Mouse (Mus musculus): ENCODE data around the gene Naalad2.
A peak's percentile ranks its signal among the peaks of the same experiment; 100 is the strongest.
"Not testable (repeated sequence)": the region's sequence is repeated elsewhere in the genome, so short reads cannot be mapped to it uniquely, and the experiment has no call there.

The Naalad2 gene

DNA sequence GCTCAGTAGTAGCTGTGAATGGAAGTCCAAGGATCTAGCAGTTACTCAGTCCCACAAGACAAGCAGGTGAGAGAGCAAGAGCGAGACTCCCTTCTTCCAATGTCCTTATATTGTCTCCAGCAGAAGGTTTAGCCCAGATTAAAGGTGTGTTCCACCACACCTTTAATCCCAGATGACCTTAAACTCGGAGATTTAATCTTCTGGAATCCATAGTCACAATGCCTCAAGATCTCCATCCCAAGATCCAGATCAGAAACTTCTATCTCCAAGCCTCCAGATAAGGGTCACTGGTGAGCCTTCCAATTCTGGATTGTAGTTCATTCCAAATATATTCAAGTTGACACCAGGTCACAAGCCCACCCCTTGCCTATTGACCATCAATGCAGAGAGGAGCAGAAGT lies at the start of gene Naalad2:
Gene Naalad2, minus strand, starts transcription at position 101 of the 400 bp plus-strand sequence.
- DNase-seq: not testable (repeated sequence)

GRCm38 (mm10) chr9:18431687-18432086 lies 28.9 kb upstream of the Naalad2 start:
- no peak for DNase-seq

DNA sequence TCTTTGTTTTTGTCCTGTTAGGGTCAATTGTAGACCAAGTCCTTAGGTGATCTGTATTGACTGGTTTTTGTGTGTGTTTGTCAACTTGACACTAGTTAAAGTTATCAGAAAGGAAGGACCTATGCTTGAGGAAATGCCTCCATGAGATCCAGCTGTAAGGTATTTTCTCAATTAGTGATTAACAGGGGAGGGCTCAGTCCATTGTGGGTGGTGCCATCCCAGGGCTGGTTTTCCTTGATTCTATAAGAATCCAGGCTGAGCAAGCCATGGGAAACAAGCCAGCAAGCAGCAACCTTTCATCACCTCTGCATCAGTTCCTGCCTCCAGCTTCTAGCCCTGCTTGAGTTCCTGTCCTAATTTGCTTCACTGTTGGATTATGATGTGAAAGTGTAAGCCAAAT lies 27.6 kb upstream of the Naalad2 start, which contains the start of gene Mbd3l2:
Gene Mbd3l2, plus strand, starts transcription at position 301 of the 400 bp plus-strand sequence.
- DNase-seq: no peak

DNA sequence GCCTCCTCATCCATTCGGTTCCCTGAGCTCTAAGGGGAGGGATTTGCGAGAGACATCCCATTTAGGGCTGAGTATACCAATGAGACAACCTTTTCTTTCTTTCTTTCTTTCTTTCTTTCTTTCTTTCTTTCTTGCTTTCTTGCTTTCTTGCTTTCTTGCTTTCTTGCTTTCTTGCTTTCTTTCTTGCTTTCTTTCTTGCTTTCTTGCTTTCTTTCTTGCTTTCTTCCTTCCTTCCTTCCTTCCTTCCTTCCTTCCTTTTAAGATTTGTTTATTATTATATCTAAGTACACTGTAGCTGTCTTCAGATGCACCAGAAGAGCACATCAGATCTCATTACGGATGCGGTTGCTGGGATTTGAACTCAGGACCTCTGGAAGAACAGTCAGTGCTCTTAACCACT lies 9.6 kb upstream of the Naalad2 start:
- not testable (repeated sequence) for DNase-seq

DNA sequence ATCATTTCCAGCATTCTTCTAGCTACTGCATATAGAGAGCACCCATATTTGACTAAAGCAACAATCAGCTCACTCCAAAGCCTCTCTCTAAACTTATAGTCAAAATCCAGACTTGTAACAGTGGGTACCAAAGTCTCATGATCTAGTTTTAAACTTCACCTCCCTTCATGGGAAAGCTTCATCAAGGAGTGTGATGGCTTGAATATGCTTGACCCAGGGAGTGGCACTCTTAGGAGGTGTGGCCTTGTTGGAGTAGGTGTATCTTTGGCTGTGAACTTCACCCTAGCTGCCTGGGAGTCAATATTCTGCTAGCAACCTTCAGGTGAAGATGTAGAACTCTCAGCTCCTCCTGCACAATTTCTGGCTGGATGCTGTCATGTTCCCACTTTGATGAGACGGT lies 1.3 kb upstream of the Naalad2 start, which contains the start of gene Ubtfl1:
Gene Ubtfl1, plus strand, starts transcription at position 301 of the 400 bp plus-strand sequence.
- DNase-seq: no peak

DNA sequence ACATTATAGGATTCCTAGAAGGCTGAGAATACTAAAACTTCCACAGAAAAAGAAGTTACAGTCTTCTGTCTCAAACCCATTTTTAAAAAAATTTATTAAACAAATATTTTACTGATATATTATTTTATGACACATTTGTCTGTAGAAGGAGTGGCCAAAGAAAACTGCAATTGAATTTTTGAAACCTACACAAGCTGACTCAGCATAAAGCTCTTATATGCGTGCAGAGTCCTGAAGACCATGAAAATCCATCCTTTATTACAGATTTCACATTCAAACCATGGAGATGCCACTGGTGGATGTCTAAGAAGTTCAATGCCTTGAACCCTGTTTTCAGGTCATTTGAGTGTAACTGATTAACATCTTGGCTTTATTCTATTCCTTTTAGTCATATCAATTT lies 3.2 kb downstream of the Naalad2 start:
- no peak for DNase-seq

DNA sequence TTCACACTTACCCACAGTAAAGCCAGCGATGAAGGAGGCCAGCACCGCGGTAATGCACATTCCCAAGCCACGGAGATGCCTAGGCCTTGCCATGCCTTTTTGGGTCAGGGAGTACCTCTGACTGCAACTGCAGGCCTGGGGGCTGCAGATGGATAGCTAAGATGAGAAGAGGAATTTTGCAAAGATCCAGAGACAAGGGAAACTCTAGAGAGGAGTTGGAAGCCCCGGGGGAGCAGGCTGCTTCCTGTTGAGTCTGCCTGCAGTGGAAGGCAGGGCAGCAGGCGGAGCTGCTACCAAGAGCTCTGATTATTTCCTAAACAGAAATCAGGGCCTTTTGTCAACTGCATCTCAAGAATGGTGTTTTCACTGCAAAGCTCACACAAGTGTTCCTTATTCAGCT lies 17.0 kb downstream of the Naalad2 start:
- DNase-seq: no peak

GRCm38 (mm10) chr9:18373026-18373425 lies 29.8 kb downstream of the Naalad2 start:
- DNase-seq: not testable (repeated sequence)

DNA sequence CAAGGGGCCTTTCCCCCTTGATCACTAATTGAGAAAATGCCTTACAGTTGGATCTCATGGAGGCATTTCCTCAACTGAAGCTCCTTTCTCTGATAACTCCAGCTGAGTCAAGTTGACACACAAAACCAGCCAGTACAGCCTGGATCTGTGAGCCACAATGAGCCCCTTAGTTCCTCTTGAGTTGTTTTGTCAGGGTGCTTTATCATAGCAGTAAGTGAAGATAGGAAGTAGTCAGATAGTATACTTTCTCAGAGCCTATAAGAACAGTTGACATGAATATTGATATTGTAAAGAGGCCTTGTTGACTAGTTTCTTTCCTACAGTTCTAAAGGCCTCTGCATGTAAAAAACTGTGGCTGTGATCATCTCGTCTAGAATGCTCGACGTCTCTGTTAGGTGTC lies 82.8 kb downstream of the Naalad2 start:
- DNase-seq: no peak

DNA sequence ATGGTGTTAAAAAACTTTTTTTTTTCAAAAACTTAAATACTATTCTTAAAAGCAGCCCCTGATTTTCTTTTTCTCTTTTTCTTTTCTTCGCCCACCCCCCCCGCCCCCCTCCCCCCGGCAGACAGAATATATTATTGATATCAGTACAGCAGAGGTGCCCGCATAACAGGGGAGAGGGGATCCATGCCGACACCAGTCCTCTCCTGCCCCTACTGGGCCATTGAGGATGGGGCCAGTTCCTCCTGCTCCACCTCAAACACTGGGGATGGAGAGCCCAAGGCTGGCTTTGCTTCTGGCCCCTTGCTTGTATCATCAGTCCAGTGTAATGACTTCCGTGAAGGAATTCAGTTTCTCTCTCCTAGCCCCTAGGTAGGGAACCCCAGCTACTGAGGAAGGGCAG lies 104.5 kb downstream of the Naalad2 start:
- no peak for DNase-seq

- no peak for DNase-seq
Measured at GRCm38 (mm10) chr9:18293026-18293781, 109.6 kb downstream of the Naalad2 start.

- no peak for DNase-seq
Measured at GRCm38 (mm10) chr9:18292443-18292922, 110.3 kb downstream of the Naalad2 start.

- peak; percentile 93 for DNase-seq
Measured at GRCm38 (mm10) chr9:18291571-18292429, 111.0 kb downstream of the Naalad2 start, which contains the start of gene Chordc1. Chordc1 (plus strand) TSS chr9:18292125.

DNA sequence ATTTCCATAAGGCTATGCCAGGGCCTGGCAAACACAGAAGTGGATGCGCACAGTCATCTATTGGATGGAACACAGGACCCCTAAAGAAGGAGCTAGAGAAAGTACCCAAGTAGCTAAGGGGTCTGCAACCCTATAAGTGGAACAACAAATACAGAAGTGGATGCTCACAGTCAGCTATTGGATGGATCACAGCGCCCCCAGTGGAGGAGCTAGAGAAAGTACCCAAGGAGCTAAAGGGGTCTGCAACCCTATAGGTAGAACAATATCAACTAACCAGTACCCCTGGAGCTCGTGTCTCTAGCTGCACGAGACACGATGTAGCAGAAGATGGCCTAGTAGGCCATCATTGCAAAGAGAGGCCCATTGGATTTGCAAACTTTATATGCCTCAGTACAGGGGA lies 124.1 kb downstream of the Naalad2 start:
- not testable (repeated sequence) for DNase-seq

DNA sequence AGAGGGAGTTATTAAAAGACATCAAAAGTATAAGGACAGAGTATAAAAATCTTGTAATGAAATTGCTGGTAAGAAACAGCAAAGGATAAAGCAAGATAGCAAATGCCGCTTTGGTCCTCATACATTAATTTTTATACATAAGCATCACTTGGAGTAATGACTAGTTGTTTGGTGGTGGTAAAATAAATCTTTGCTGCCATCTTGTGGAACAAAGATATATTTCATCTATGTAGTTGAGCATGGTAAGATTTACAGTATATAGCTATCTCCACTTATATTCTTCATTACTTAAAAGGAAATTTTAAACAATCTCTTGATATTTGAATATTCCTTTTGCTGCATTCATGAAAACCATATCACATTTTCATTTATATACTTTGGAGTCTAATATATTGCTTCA lies 125.3 kb downstream of the Naalad2 start:
- DNase-seq: no peak

DNA sequence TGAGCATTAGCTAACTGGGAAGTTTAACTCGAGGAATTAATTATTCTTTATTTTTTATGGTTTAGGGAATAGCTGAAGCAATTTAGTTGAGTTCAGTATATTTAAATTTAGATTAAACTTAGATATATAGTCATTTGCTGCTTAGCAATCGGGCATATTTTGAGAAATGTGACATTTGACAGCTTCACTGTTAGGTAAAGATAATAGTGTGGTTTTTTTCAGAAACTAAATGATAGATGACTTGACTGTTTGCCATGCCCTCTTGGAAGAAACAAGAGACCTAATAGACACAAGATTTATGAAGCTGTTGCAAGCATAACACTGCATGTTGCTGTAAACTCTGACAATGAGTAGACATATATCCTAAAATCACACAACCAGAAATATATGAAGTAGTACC lies 126.0 kb downstream of the Naalad2 start:
- no peak for DNase-seq

GRCm38 (mm10) chr9:18275901-18276300 lies 126.9 kb downstream of the Naalad2 start:
- no peak for DNase-seq

Data from right cerebral cortex, postnatal 25 days (tissue).